Mouse (Mus musculus) stomach, postnatal 0 days (tissue): ENCODE results near the gene Ccdc151.

Experiments
- CTCF ChIP-seq: IDR thresholded peaks from 2 replicates; pipeline ENCODE4 v1.5.1; 2016; ENCODE audit warnings: antibody characterized with exemption, low read depth, mild to moderate bottlenecking, moderate library complexity
- EP300 ChIP-seq: optimal IDR thresholded peaks from 2 replicates; pipeline ENCODE3; 2016; ENCODE audit warnings: antibody characterized with exemption

DNA sequence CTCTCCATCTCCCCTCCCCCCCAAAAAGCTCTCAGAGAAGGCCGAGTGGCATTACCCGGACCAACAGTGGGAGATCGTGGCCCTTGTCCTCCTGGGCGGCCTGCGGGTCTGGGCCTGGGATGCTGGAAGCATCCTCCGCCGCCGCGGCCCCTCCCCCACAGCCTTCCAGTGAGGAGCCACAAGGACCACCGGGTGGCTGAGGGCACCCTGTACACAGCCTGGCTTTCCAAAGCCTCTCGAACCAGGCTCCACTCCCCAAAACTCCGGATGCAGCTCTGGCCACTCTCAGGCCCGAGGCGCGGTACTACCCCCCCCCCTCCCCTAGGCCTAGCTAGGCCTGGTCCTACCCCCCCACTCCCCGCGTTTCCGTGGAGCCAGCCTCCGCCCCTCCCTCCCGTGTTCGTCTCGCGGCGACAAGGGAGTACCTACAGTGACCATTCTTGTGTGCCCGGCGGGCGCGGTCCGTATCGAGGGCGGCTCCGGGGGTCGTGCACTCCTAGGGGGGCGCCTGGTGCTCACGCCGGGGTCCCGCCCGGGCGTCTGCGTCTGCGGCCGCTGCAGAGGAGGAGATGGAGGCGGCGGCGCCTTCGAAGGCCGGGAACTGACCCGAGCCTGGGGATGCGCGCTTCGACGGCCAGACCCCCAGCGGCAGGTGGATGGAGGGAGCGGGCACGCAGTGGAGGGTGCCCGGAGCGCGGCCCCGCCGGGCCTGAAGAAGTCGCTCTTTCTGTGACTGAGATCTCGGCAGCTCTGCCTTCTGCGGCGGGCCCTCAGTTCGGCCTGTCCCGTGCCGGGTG, 48.9 kb upstream of the Ccdc151 start:
- TF ChIP-seq CTCF: no peak
- TF ChIP-seq EP300: no peak
